Mouse (Mus musculus): ENCODE results near the gene Tldc1. TPM values are rescaled to one million over a fixed set of nuclear protein-coding genes. Genes with fewer than 3 reads are reported as not detected.

Gene Tldc1
- polyA plus RNA-seq, 1 experiment from 2014 or later = 11.0 TPM

- no peak overlapping the region for H3K4me2 ChIP-seq (replicated peaks)
- H3K9me3 ChIP-seq = no peaks in the 10 kb centered on the region
- peaks cover 44% of the 10 kb centered on the region for H3K36me3 ChIP-seq
- no peak overlapping the region for H3K9ac ChIP-seq (replicated peaks)
- peaks cover 10% of the 10 kb centered on the region for H3K4me1 ChIP-seq (replicated peaks)
- no peak overlapping the region for H3K4me3 ChIP-seq (replicated peaks)
- H3K27me3 ChIP-seq = no peaks in the 10 kb centered on the region
- no peak overlapping the region for H3K27ac ChIP-seq
- WGBS = 91% methylated on average over 11 of the region's 11 CpGs
- no peak for ATAC-seq
Observed at GRCm38 (mm10) chr8:119761692-119762091, 16.5 kb downstream of the Tldc1 start.

GRCm38 (mm10) chr8:119756538-119756937, 21.7 kb downstream of the Tldc1 start:
- no peak for ATAC-seq
- WGBS = 58% methylated on average over 5 of the region's 5 CpGs
- peaks cover 23% of the 10 kb centered on the region for H3K4me1 ChIP-seq (replicated peaks)

GRCm38 (mm10) chr8:119756147-119756461, 22.1 kb downstream of the Tldc1 start:
- H3K9ac ChIP-seq (replicated peaks) = no peak overlapping the region
- H3K4me2 ChIP-seq (replicated peaks) = peak overlapping the region; percentile 44; the same call in 1 of the 2 replicates
- 0 out of 2 replicates have a peak, but pooled peaks have one; percentile 7 for ATAC-seq
- H3K36me3 ChIP-seq = peaks cover 12% of the 10 kb centered on the region
- peaks cover 23% of the 10 kb centered on the region for H3K4me1 ChIP-seq (replicated peaks)
- H3K4me3 ChIP-seq (replicated peaks) = no peak overlapping the region
- 59% methylated on average over 2 of the region's 2 CpGs for WGBS
- no peaks in the 10 kb centered on the region for H3K9me3 ChIP-seq
- H3K27me3 ChIP-seq = no peaks in the 10 kb centered on the region; the same call in 1 of the 2 replicates
- no peak overlapping the region for H3K27ac ChIP-seq

More at GRCm38 (mm10) chr8:119756538-119756937, 21.7 kb downstream of the Tldc1 start:
- H3K27me3 ChIP-seq = no peaks in the 10 kb centered on the region; the same call in 1 of the 2 replicates
- H3K36me3 ChIP-seq = peaks cover 16% of the 10 kb centered on the region
- H3K4me2 ChIP-seq (replicated peaks) = no peak overlapping the region
- H3K27ac ChIP-seq = no peak overlapping the region
- no peak overlapping the region for H3K4me3 ChIP-seq (replicated peaks)
- H3K9me3 ChIP-seq = no peaks in the 10 kb centered on the region
- no peak overlapping the region for H3K9ac ChIP-seq (replicated peaks)

- Histone ChIP-seq H3K4me2 (replicated peaks) (peak overlapping the region; percentile 44), H3K36me3 (peaks cover 7% of the 10 kb centered on the region; the same call in 1 of the 2 replicates), H3K27ac (no peak overlapping the region), H3K4me3 (replicated peaks) (peak overlapping the region; percentile 12; the same call in 1 of the 2 replicates), H3K27me3 (no peaks in the 10 kb centered on the region; the same call in 1 of the 2 replicates), H3K4me1 (replicated peaks) (peaks cover 23% of the 10 kb centered on the region), H3K9me3 (no peaks in the 10 kb centered on the region), H3K9ac (replicated peaks) (no peak overlapping the region)
- 22% methylated on average over 28 of the region's 28 CpGs for WGBS
- ATAC-seq = 0 out of 2 replicates have a peak, but pooled peaks have one; percentile 38
Observed at GRCm38 (mm10) chr8:119755238-119756146, 22.7 kb downstream of the Tldc1 start.

- H3K27ac ChIP-seq = no peak overlapping the region
- 0 out of 2 replicates have a peak, but pooled peaks cover 2% of the 10 kb centered on the region for H3K4me1 ChIP-seq (replicated peaks)
- H3K9ac ChIP-seq (replicated peaks) = no peak overlapping the region
- H3K4me2 ChIP-seq (replicated peaks) = no peak overlapping the region
- no peaks in the 10 kb centered on the region for H3K36me3 ChIP-seq
- ATAC-seq = no peak
- WGBS = 75% methylated on average over 4 of the region's 4 CpGs
- H3K27me3 ChIP-seq = no peaks in the 10 kb centered on the region
- no peak overlapping the region for H3K4me3 ChIP-seq (replicated peaks)
- no peaks in the 10 kb centered on the region for H3K9me3 ChIP-seq
Observed at GRCm38 (mm10) chr8:119744604-119745003, 33.6 kb downstream of the Tldc1 start.

GRCm38 (mm10) chr8:119743291-119744026, 34.8 kb downstream of the Tldc1 start:
- H3K4me3 ChIP-seq (replicated peaks) = no peak overlapping the region
- H3K27me3 ChIP-seq = peaks cover 9% of the 10 kb centered on the region
- H3K4me2 ChIP-seq (replicated peaks) = no peak overlapping the region
- H3K9ac ChIP-seq (replicated peaks) = no peak overlapping the region
- no peaks in the 10 kb centered on the region for H3K9me3 ChIP-seq
- H3K27ac ChIP-seq = no peak overlapping the region
- WGBS = 59% methylated on average over 13 of the region's 13 CpGs
- H3K36me3 ChIP-seq = no peaks in the 10 kb centered on the region
- ATAC-seq = 0 out of 2 replicates have a peak, but pooled peaks have one; percentile 30
- 0 out of 2 replicates have a peak, but pooled peaks cover 2% of the 10 kb centered on the region for H3K4me1 ChIP-seq (replicated peaks)

GRCm38 (mm10) chr8:119742409-119742808, 35.8 kb downstream of the Tldc1 start:
- WGBS = 87% methylated on average over 7 of the region's 7 CpGs
- Histone ChIP-seq H3K27ac (no peak overlapping the region), H3K9me3 (no peaks in the 10 kb centered on the region), H3K27me3 (peaks cover 13% of the 10 kb centered on the region), H3K4me3 (replicated peaks) (no peak overlapping the region), H3K9ac (replicated peaks) (no peak overlapping the region), H3K36me3 (no peaks in the 10 kb centered on the region), H3K4me1 (replicated peaks) (0 out of 2 replicates have a peak, but pooled peaks cover 2% of the 10 kb centered on the region), H3K4me2 (replicated peaks) (no peak overlapping the region)
- no peak for ATAC-seq

- H3K27ac ChIP-seq = no peak overlapping the region
Observed at GRCm38 (mm10) chr8:119740634-119741033, 37.6 kb downstream of the Tldc1 start.

GRCm38 (mm10) chr8:119738129-119738907, 39.9 kb downstream of the Tldc1 start:
- Histone ChIP-seq H3K9ac (replicated peaks) (no peak overlapping the region), H3K9me3 (no peaks in the 10 kb centered on the region), H3K4me1 (replicated peaks) (0 out of 2 replicates have a peak, but pooled peaks cover 2% of the 10 kb centered on the region), H3K27me3 (peaks cover 13% of the 10 kb centered on the region), H3K27ac (no peak overlapping the region), H3K4me2 (replicated peaks) (no peak overlapping the region), H3K4me3 (replicated peaks) (no peak overlapping the region), H3K36me3 (no peaks in the 10 kb centered on the region)
- ATAC-seq = no peak
- WGBS = 82% methylated on average over 19 of the region's 19 CpGs

More at GRCm38 (mm10) chr8:119740634-119741033, 37.6 kb downstream of the Tldc1 start:
- Histone ChIP-seq H3K9ac (replicated peaks) (no peak overlapping the region), H3K4me1 (replicated peaks) (0 out of 2 replicates have a peak, but pooled peaks cover 2% of the 10 kb centered on the region), H3K27me3 (peaks cover 13% of the 10 kb centered on the region), H3K36me3 (no peaks in the 10 kb centered on the region), H3K4me3 (replicated peaks) (no peak overlapping the region), H3K4me2 (replicated peaks) (no peak overlapping the region), H3K9me3 (no peaks in the 10 kb centered on the region)
- no peak for ATAC-seq
- 56% methylated on average over 4 of the region's 4 CpGs for WGBS

GRCm38 (mm10) chr8:119737093-119737900, 40.9 kb downstream of the Tldc1 start:
- Histone ChIP-seq H3K9ac (replicated peaks) (no peak overlapping the region), H3K27ac (no peak overlapping the region), H3K4me3 (replicated peaks) (no peak overlapping the region), H3K36me3 (no peaks in the 10 kb centered on the region), H3K27me3 (peaks cover 13% of the 10 kb centered on the region), H3K9me3 (no peaks in the 10 kb centered on the region), H3K4me2 (replicated peaks) (no peak overlapping the region), H3K4me1 (replicated peaks) (0 out of 2 replicates have a peak, but pooled peaks cover 2% of the 10 kb centered on the region)
- no peak for ATAC-seq
- 78% methylated on average over 11 of the region's 11 CpGs for WGBS

Measured in midbrain, embryonic 13.5 days (tissue).